Mouse (Mus musculus): Measurements from ENCODE around the gene Crabp1.

- TF ChIP-seq GATA1 (IDR thresholded peaks at IDR 0.05; ENCODE audit: low read depth, low read length) (no peak), EP300 (IDR thresholded peaks at IDR 0.05; ENCODE audit: low read depth in 1 of 2, low read length in 2 of 2) (no peak), SMC3 (IDR thresholded peaks at IDR 0.05; ENCODE audit: low read depth, low read length) (no peak), POLR2A (IDR thresholded peaks at IDR 0.05; ENCODE audit: control insufficient read depth in 1 of 2, insufficient read depth in 1 of 2, low read depth in 1 of 2, low read length in 2 of 2, poor library complexity in 1 of 2) (no peak)
Observed at GRCm38 (mm10) chr9:54715776-54716175, 48.8 kb upstream of the Crabp1 start.

All from MEL (cell line).